Mouse (Mus musculus) CD4-positive naive resting alpha-beta T cell, adult 76 days (primary cell): ENCODE measurements around the gene Spns3. TPM values are rescaled to one million over a fixed set of nuclear protein-coding genes. Genes with fewer than 3 reads are reported as not detected.

Experiments used
- total RNA-seq: library from RNA; stranded (reverse); gene quantifications from one replicate; pipeline ENCODE4 v1.2.4, GENCODE M21; 2023

The Spns3 gene
- 1.1 TPM for total RNA-seq

GRCm38 (mm10) chr11:72550134-72550988 lies at the start of gene Spns3:
Spns3 (minus strand) TSS chr11:72550506.

GRCm38 (mm10) chr11:72489881-72490301 lies 60.4 kb downstream of the Spns3 start, which contains the start of gene Spns2:
Spns2 (minus strand) TSS chr11:72489904.

Other genes with a start within 250 kb of the Spns3 start
- gene Xaf1, start 248.9 kb downstream of the Spns3 start, total RNA-seq = 31.4 TPM
- gene Fbxo39, start 236.1 kb downstream of the Spns3 start, total RNA-seq = not detected
- gene Tekt1, start 188.1 kb downstream of the Spns3 start, total RNA-seq = not detected
- not detected for gene Smtnl2, start 138.8 kb downstream of the Spns3 start, total RNA-seq
- not detected for gene Ggt6, start 115.0 kb downstream of the Spns3 start, total RNA-seq
- 161 TPM for gene Mybbp1a, start 109.2 kb downstream of the Spns3 start, total RNA-seq
- gene Spns2, start 60.6 kb downstream of the Spns3 start, total RNA-seq = 1.9 TPM
- 35.7 TPM for gene Ube2g1, start 56.8 kb upstream of the Spns3 start, total RNA-seq
- 74.2 TPM for gene Ankfy1, start 139.5 kb upstream of the Spns3 start, total RNA-seq
- gene Cyb5d2, start 245.6 kb upstream of the Spns3 start, total RNA-seq = 5.8 TPM
- gene Zzef1, start 245.7 kb upstream of the Spns3 start, total RNA-seq = 98.3 TPM